Mouse (Mus musculus) brain, embryonic 14.5 days (tissue): ENCODE results near the gene Hoxc6.

Experiments
- CTCF ChIP-seq: fragments of 200-500 bp; IDR thresholded peaks from 2 replicates; pipeline ENCODE4 v1.5.1; 2012; ENCODE audit warnings: inconsistent platforms, mild to moderate bottlenecking, moderate library complexity, borderline replicate concordance; ENCODE audit not compliant: insufficient read depth, insufficient read length; ENCODE audit errors: extremely low read depth
- POLR2A ChIP-seq: fragments of 200-500 bp; IDR thresholded peaks from 2 replicates; pipeline ENCODE4 v1.6.1; 2012; ENCODE audit warnings: mild to moderate bottlenecking, inconsistent platforms, borderline replicate concordance; ENCODE audit not compliant: poor library complexity, insufficient read depth, insufficient read length, severe bottlenecking; ENCODE audit errors: extremely low read depth

DNA sequence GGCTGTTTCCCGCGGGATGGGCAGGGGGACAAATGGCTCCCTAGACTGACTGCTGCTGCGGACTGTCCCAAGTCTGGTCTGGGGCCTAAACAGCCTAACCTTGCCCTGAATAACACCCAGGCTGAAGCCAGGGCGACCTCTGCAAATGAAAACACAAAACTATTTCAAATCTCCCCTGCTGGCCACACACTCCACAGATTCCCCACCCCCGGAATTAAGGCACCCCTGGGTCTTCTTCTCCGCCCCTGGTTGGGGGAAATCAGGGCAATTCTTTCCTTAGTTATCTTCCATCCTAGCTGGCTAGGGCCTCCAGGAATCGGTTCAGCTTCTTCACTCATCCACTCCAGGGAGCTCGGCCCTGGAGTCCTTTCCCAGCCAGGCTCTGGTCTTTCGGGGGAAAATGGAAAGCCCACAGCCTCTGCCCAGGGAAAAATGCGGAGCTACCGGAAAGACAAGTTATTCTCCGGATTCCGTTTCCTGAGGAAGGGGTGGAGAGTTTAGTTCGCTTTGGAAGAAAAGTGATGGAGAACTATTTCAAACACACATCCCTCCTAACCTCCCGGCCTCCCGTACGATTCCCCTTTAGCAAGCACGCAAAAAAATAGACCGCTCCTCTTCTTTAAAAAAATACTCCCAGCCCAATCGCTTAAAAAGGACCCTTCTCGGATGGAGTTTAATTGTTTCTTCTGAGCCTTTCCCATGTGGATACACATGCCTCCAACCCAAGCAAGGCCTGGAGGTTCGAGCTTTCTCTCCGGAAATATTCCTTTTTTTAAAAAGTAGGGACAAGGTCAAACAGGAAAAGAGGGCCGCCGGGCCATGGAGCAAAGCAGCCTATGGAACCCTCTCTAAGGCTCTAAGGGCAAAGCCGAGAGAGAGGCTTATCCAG, 32.8 kb upstream of the Hoxc6 start:
- no peak for TF ChIP-seq CTCF
- no peak for TF ChIP-seq POLR2A
